ENCODE assay signal across 8 mouse cellular contexts in genomic region chr9:60794841-60795351, GRCm38 (mm10). TPM values are rescaled to one million over a fixed set of nuclear protein-coding genes. Genes with fewer than 3 reads are reported as not detected.
DNase-seq lines count a peak whose midpoint lies in the region; ATAC-seq and TF ChIP-seq lines count a peak whose summit lies in the region.

No protein-coding gene starts in this region.

- H3K4me3 ChIP-seq in bone marrow, adult 2 months (replicated peaks; ENCODE audit: control insufficient read depth, low read depth, low read length): peak overlapping the region; percentile 47
- H3K4me3 ChIP-seq in hindbrain, postnatal 0 days (ENCODE audit: low read length): peak overlapping the region; percentile 59
- peak overlapping the region; percentile 60 for H3K4me3 ChIP-seq in liver, embryonic 15.5 days (replicated peaks)
- peak overlapping the region; percentile 83 for H3K4me3 ChIP-seq in neural tube, embryonic 11.5 days (ENCODE audit: low read depth, low read length)

- H3K9me3 ChIP-seq in hindbrain, postnatal 0 days (ENCODE audit: low read length): no peaks in the 10 kb centered on the region
- no peaks in the 10 kb centered on the region for H3K9me3 ChIP-seq in liver, embryonic 15.5 days (replicated peaks)
- no peaks in the 10 kb centered on the region for H3K9me3 ChIP-seq in neural tube, embryonic 11.5 days (ENCODE audit: control insufficient read depth, low read length)

- no peaks in the 10 kb centered on the region for H3K4me1 ChIP-seq in bone marrow, adult 2 months (ENCODE audit: control insufficient read depth, insufficient read depth, low read length)
- H3K4me1 ChIP-seq in hindbrain, postnatal 0 days (ENCODE audit: insufficient read depth, low read length): no peaks in the 10 kb centered on the region
- 0 out of 2 replicates have a peak, but pooled peaks cover 5% of the 10 kb centered on the region for H3K4me1 ChIP-seq in liver, embryonic 15.5 days (replicated peaks)
- H3K4me1 ChIP-seq in neural tube, embryonic 11.5 days (ENCODE audit: control insufficient read depth, insufficient read depth, low read length): 0 out of 2 replicates have a peak, but pooled peaks cover 4% of the 10 kb centered on the region

- no peak for ATAC-seq in cerebellum, adult (ENCODE audit: insufficient number of reproducible peaks, low FRiP score, low TSS enrichment)
- no peak for ATAC-seq in hindbrain, postnatal 0 days
- 0 out of 2 replicates have a peak, but pooled peaks have one; percentile 36 for ATAC-seq in liver, embryonic 15.5 days (ENCODE audit: insufficient read depth)
- peak; percentile 45; the same call in 1 of the 2 replicates for ATAC-seq in neural tube, embryonic 11.5 days (ENCODE audit: insufficient read depth, low FRiP score, low TSS enrichment)

- 1% methylated on average over 30 of the region's 30 CpGs for WGBS in bone marrow, adult 2 months
- 2% methylated on average over 30 of the region's 30 CpGs for WGBS in hindbrain, postnatal 0 days
- WGBS in liver, embryonic 15.5 days (ENCODE audit: insufficient replicate concordance): 1% methylated on average over 30 of the region's 30 CpGs
- 3% methylated on average over 30 of the region's 30 CpGs for WGBS in neural tube, embryonic 11.5 days

- TF ChIP-seq CTCF in bone marrow, adult 2 months (IDR thresholded peaks at IDR 0.05; ENCODE audit: control insufficient read depth, insufficient read depth, low read length): no peak
- TF ChIP-seq CTCF in hindbrain, postnatal 0 days (IDR thresholded peaks at IDR 0.05; ENCODE audit: low read depth): no peak

- H3K27me3 ChIP-seq in hindbrain, postnatal 0 days (ENCODE audit: insufficient read depth, low read length): 0 out of 2 replicates have a peak, but pooled peaks cover 4% of the 10 kb centered on the region
- peaks cover 40% of the 10 kb centered on the region for H3K27me3 ChIP-seq in liver, embryonic 15.5 days
- no peaks in the 10 kb centered on the region for H3K27me3 ChIP-seq in neural tube, embryonic 11.5 days (ENCODE audit: control insufficient read depth, insufficient read depth, low read length)

- H3K36me3 ChIP-seq in hindbrain, postnatal 0 days (ENCODE audit: insufficient read depth, low read length): no peaks in the 10 kb centered on the region
- no peaks in the 10 kb centered on the region for H3K36me3 ChIP-seq in liver, embryonic 15.5 days (replicated peaks)
- H3K36me3 ChIP-seq in neural tube, embryonic 11.5 days (ENCODE audit: control insufficient read depth, insufficient read depth, low read length): no peaks in the 10 kb centered on the region

- H3K9ac ChIP-seq in hindbrain, postnatal 0 days (replicated peaks; ENCODE audit: low read length): peak overlapping the region; percentile 52
- peak overlapping the region; percentile 38 for H3K9ac ChIP-seq in liver, embryonic 15.5 days
- H3K9ac ChIP-seq in neural tube, embryonic 11.5 days (ENCODE audit: low read length): peak overlapping the region; percentile 69

- H3K27ac ChIP-seq in bone marrow, adult 2 months (ENCODE audit: control insufficient read depth, insufficient read depth, low read depth, low read length, poor library complexity): no peak overlapping the region
- peak overlapping the region; percentile 22; the same call in 1 of the 2 replicates for H3K27ac ChIP-seq in hindbrain, postnatal 0 days
- H3K27ac ChIP-seq in liver, embryonic 15.5 days (replicated peaks): no peak overlapping the region
- H3K27ac ChIP-seq in neural tube, embryonic 11.5 days (ENCODE audit: low read depth, low read length): no peak overlapping the region

- TF ChIP-seq POLR2A in bone marrow, adult 2 months (IDR thresholded peaks at IDR 0.05; ENCODE audit: borderline replicate concordance, control insufficient read depth, low read depth, low read length): no peak

- DNase-seq in cerebellum, postnatal 14 days: peak; percentile 35 to 40
- DNase-seq in gastrocnemius, postnatal 25 days: peak; percentile 41
- peak; percentile 51 for DNase-seq in hindbrain, postnatal 0 days (ENCODE audit: low spot score)
- DNase-seq in neural tube, embryonic 11.5 days (ENCODE audit: low spot score): peak; percentile 56
- peak; percentile 54 for DNase-seq in thymus, postnatal 14 days

- H3K4me2 ChIP-seq in hindbrain, postnatal 0 days (ENCODE audit: low read depth, low read length): peak overlapping the region; percentile 94
- H3K4me2 ChIP-seq in liver, embryonic 15.5 days: peak overlapping the region; percentile 71
- H3K4me2 ChIP-seq in neural tube, embryonic 11.5 days (ENCODE audit: low read depth): peak overlapping the region; percentile 95

RNA-seq across cellular contexts. Expression of gene Uaca, which starts 0.6 kb away (rescaled TPM):
- polyA plus RNA-seq in bone marrow, adult 2 months (2011; ENCODE audit: insufficient read depth, insufficient read length, low replicate concordance, missing spikeins): 2.9 and 3.8 TPM in 2 replicates
- 100 to 1,000 TPM in 1 of 2 experiments, 10 to 100 TPM in 1; 65.4 to 107 TPM for total RNA-seq in gastrocnemius, postnatal 25 days (2021)
- 5.8 and 7.4 TPM in 2 replicates for total RNA-seq in hindbrain, postnatal 0 days (2014; rRNA removed)
- polyA plus RNA-seq in hindbrain, postnatal 0 days (2015; fragmentation: Nextera tagmentation; extraction: Ambion mirVana): 13.3 and 13.5 TPM in 2 replicates
- 2.6 and 3.1 TPM in 2 replicates for polyA plus RNA-seq in liver, embryonic 15.5 days (2015; fragmentation: Nextera tagmentation; extraction: Ambion mirVana)
- polyA plus RNA-seq in neural tube, embryonic 11.5 days (2014; fragmentation: Nextera tagmentation; extraction: Ambion mirVana): 21.8 and 21.9 TPM in 2 replicates

Comparison
In these comparisons a context has a peak if more than half of its experiments do, and no peak if none do; other contexts are left out.
1. ATAC-seq: peak in liver, embryonic 15.5 days (single experiment) and neural tube, embryonic 11.5 days (single experiment); none in cerebellum, adult (single experiment) and hindbrain, postnatal 0 days (single experiment).
2. Peak in every context shown above with its lines, with median percentiles within 50 percentile points of each other: DNase-seq, H3K4me3 ChIP-seq, H3K4me2 ChIP-seq and H3K9ac ChIP-seq.